Mouse (Mus musculus): ENCODE results near the gene Olfr1359.
A peak's percentile ranks its signal among the peaks of the same experiment; 100 is the strongest.
"Not testable (repeated sequence)": the region's sequence is repeated elsewhere in the genome, so short reads cannot be mapped to it uniquely, and the experiment has no call there.

GRCm38 (mm10) chr13:21753524-21754285 is 55.8 kb downstream of the Olfr1359 start, which contains the start of the genes Hist1h2ak and Hist1h2bn:
- TF ChIP-seq TAL1 (IDR thresholded peaks at IDR 0.05; ENCODE audit: low read length): not testable (repeated sequence)
- 0 out of 2 replicates have a peak, but pooled peaks have one; percentile 21 for TF ChIP-seq GATA1 (IDR thresholded peaks at IDR 0.05; ENCODE audit: low read length)

Measured in erythroblast, embryonic 14.5 days (primary cell).